Mouse (Mus musculus): ENCODE data around the gene Park7.

DNA sequence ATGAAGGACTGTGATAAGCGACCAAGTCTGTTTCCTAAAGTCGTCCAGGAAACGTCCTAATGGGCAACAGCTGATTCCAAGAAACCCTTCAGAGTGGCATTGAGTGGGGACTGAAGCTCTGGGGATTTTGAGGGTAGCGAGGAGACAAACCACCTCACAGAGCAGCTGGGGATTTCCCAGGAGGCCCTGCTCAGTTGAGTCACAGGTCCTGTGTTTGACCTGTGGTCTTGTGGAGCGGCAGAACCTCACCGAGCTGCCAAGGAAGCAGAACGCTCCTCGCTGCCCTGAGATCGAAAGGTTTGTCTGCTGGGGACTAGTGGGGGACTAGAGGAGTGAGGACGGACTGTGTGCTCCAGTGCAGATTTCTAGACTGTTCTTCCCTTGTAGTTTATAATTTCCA is 13.6 kb upstream of the Park7 start:
- TF ChIP-seq CTCF (IDR thresholded peaks at IDR 0.05; ENCODE audit: low read depth) (no peak), EP300 (optimal IDR thresholded peaks at IDR 0.05) (no peak)

Data from stomach, postnatal 0 days (tissue).